15 mouse cellular contexts compared by ENCODE assay signal in the genomic region with DNA sequence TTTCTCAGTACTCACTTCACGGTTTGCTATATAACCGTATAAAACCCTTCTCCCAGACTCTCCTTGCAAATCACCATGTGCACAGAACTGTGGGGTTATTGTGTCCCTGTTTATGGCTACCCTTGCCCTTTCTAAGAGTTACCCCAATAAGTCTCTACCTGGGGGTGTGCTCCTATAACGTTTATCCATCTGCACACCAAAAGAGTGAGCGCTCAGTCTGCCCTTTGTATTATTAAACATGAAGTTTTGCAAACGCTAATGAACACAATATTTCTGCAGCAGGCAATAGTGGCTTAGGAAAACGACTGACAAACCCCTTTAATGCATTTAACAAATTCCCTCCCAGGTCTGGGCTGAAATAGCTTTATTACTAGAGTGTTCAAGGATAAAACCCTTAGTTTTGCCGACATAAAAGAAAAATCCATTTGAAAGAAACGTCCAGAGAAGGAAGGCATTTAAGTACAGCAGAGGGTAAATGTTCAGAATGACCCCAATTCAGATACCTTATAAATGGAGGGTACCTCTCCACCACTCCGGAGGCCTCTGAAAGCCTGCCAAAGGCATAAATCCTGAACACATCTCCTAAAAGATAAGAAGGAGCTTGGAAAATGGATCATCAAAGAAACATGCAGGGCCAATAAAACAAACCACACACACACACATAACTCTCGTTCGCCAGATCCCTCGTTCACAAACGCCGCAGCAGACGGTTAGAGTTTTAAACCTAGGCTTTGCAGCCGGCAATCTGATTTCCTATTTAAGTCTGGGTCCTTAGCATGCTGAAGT. TPM values are rescaled to one million over a fixed set of nuclear protein-coding genes. Genes with fewer than 3 reads are reported as not detected.
DNase-seq lines count a peak whose midpoint lies in the region; ATAC-seq and TF ChIP-seq lines count a peak whose summit lies in the region.
"Had no signal": no experiment of that assay in that cellular context is flagged by ENCODE, and none has a peak within 500 bp of the region (broad histone marks: within the 10 kb centered on the region; RNA-seq: fewer than 3 reads in every experiment).

No protein-coding gene starts in this region.

- no peak for DNase-seq in forebrain, embryonic 10.5 days (ENCODE audit: extremely low spot score, low spot score)
- DNase-seq in lung, embryonic 14.5 days, result peak; percentile 50
- no peak for DNase-seq in lung, adult 18-20 months
- no peak for DNase-seq in ovary, postnatal 14 days (ENCODE audit: low spot score)
- no peak for DNase-seq in right cerebral cortex, postnatal 36 days (ENCODE audit: low spot score in 2 of 2)
- DNase-seq: B cell, adult 2 months; cerebellum, adult 9-11 months; gastrocnemius, postnatal 36 days; heart, postnatal 36 days; left cerebral cortex, postnatal 4 days; thymus, postnatal 4 days had no signal

- peaks cover 71% of the 10 kb centered on the region for H3K36me3 ChIP-seq in forebrain, embryonic 10.5 days (replicated peaks)
- H3K36me3 ChIP-seq in forebrain, embryonic 16.5 days (ENCODE audit: control insufficient read depth, insufficient read depth), result no peaks in the 10 kb centered on the region
- peaks cover 1% of the 10 kb centered on the region; the same call in 1 of the 2 replicates for H3K36me3 ChIP-seq in lung, embryonic 14.5 days (ENCODE audit: insufficient read depth)
- 0 out of 2 replicates have a peak, but pooled peaks cover 2% of the 10 kb centered on the region for H3K36me3 ChIP-seq in intestine, embryonic 16.5 days (ENCODE audit: control insufficient read depth, insufficient read depth, low read length)
- no peaks in the 10 kb centered on the region for H3K36me3 ChIP-seq in stomach, embryonic 15.5 days

- H3K9me3 ChIP-seq in forebrain, embryonic 10.5 days, result no peaks in the 10 kb centered on the region
- H3K9me3 ChIP-seq in forebrain, embryonic 16.5 days (ENCODE audit: control insufficient read depth, low read length), result no peaks in the 10 kb centered on the region
- H3K9me3 ChIP-seq in lung, embryonic 14.5 days (ENCODE audit: low read depth, low read length), result no peaks in the 10 kb centered on the region
- no peaks in the 10 kb centered on the region for H3K9me3 ChIP-seq in intestine, embryonic 16.5 days (ENCODE audit: control insufficient read depth, low read length)
- no peaks in the 10 kb centered on the region for H3K9me3 ChIP-seq in stomach, embryonic 15.5 days

- no peak overlapping the region for H3K4me2 ChIP-seq in forebrain, embryonic 16.5 days (ENCODE audit: low read length)
- H3K4me2 ChIP-seq in lung, embryonic 14.5 days, result no peak overlapping the region
- no peak overlapping the region for H3K4me2 ChIP-seq in intestine, embryonic 16.5 days (ENCODE audit: low read depth, low read length)
- H3K4me2 ChIP-seq in stomach, embryonic 15.5 days, result no peak overlapping the region

- no peak for ATAC-seq in forebrain, embryonic 16.5 days
- ATAC-seq in lung, embryonic 14.5 days (ENCODE audit: insufficient read depth), result no peak
- ATAC-seq in intestine, embryonic 16.5 days, result no peak; the same call in 1 of the 2 replicates
- ATAC-seq in stomach, embryonic 15.5 days (ENCODE audit: insufficient read depth, low FRiP score, low read depth), result no peak

- peak overlapping the region; percentile 35; the same call in 1 of the 2 replicates for H3K4me3 ChIP-seq in forebrain, embryonic 10.5 days
- no peak overlapping the region for H3K4me3 ChIP-seq in forebrain, embryonic 16.5 days (replicated peaks; ENCODE audit: low read length)
- H3K4me3 ChIP-seq in lung, embryonic 14.5 days (ENCODE audit: low read depth, low read length), result no peak overlapping the region
- no peak overlapping the region for H3K4me3 ChIP-seq in intestine, embryonic 16.5 days (ENCODE audit: low read length)
- no peak overlapping the region for H3K4me3 ChIP-seq in stomach, embryonic 15.5 days (replicated peaks)

- TF ChIP-seq CTCF in lung, embryonic 14.5 days (IDR thresholded peaks at IDR 0.05; ENCODE audit: low read depth), result no peak

- H3K4me1 ChIP-seq in forebrain, embryonic 10.5 days, result peaks cover 99% of the 10 kb centered on the region
- H3K4me1 ChIP-seq in forebrain, embryonic 16.5 days (replicated peaks; ENCODE audit: control insufficient read depth, insufficient read depth, low read length), result peaks cover 30% of the 10 kb centered on the region
- H3K4me1 ChIP-seq in lung, embryonic 14.5 days (ENCODE audit: insufficient read depth), result peaks cover 51% of the 10 kb centered on the region
- H3K4me1 ChIP-seq in intestine, embryonic 16.5 days (ENCODE audit: control insufficient read depth, insufficient read depth, low read length), result peaks cover 68% of the 10 kb centered on the region
- H3K4me1 ChIP-seq in stomach, embryonic 15.5 days, result peaks cover 38% of the 10 kb centered on the region

- 56% methylated on average over 16 of the region's 16 CpGs for WGBS in forebrain, embryonic 10.5 days
- WGBS in forebrain, embryonic 16.5 days, result 31% methylated on average over 16 of the region's 16 CpGs
- 29% methylated on average over 16 of the region's 16 CpGs for WGBS in lung, embryonic 14.5 days
- 27% methylated on average over 16 of the region's 16 CpGs for WGBS in intestine, embryonic 16.5 days
- WGBS in stomach, embryonic 15.5 days, result 28% methylated on average over 16 of the region's 16 CpGs

- no peaks in the 10 kb centered on the region for H3K27me3 ChIP-seq in forebrain, embryonic 10.5 days (ENCODE audit: poor library complexity, severe bottlenecking)
- peaks cover 21% of the 10 kb centered on the region for H3K27me3 ChIP-seq in forebrain, embryonic 16.5 days (replicated peaks; ENCODE audit: control insufficient read depth, insufficient read depth, low read length)
- H3K27me3 ChIP-seq in lung, embryonic 14.5 days (ENCODE audit: insufficient read depth, low read length), result no peaks in the 10 kb centered on the region
- no peaks in the 10 kb centered on the region for H3K27me3 ChIP-seq in intestine, embryonic 16.5 days (replicated peaks; ENCODE audit: control insufficient read depth, insufficient read depth, low read length)
- no peaks in the 10 kb centered on the region for H3K27me3 ChIP-seq in stomach, embryonic 15.5 days (replicated peaks)

- peak overlapping the region; percentile 92 for H3K27ac ChIP-seq in forebrain, embryonic 10.5 days
- no peak overlapping the region for H3K27ac ChIP-seq in forebrain, embryonic 16.5 days (ENCODE audit: low read length)
- H3K27ac ChIP-seq in lung, embryonic 14.5 days (ENCODE audit: low read depth), result peak overlapping the region; percentile 90
- peak overlapping the region; percentile 55 for H3K27ac ChIP-seq in intestine, embryonic 16.5 days (ENCODE audit: low read length)
- peak overlapping the region; percentile 71; the same call in 1 of the 2 replicates for H3K27ac ChIP-seq in stomach, embryonic 15.5 days

- no peak overlapping the region for H3K9ac ChIP-seq in forebrain, embryonic 16.5 days (replicated peaks; ENCODE audit: low read depth, low read length)
- no peak overlapping the region for H3K9ac ChIP-seq in lung, embryonic 14.5 days
- no peak overlapping the region; the same call in 1 of the 2 replicates for H3K9ac ChIP-seq in intestine, embryonic 16.5 days (ENCODE audit: low read depth, low read length)
- no peak overlapping the region for H3K9ac ChIP-seq in stomach, embryonic 15.5 days

RNA-seq across cellular contexts. Expression of a gene that starts 57.3 kb away (rescaled TPM):
- 115 and 117 TPM in 2 replicates for polyA plus RNA-seq in forebrain, embryonic 10.5 days (2016; fragmentation: Nextera tagmentation; extraction: Ambion mirVana)
- polyA plus RNA-seq in forebrain, embryonic 16.5 days (2015; fragmentation: Nextera tagmentation; extraction: Ambion mirVana), result 0.68 and 0.71 TPM in 2 replicates
- polyA plus RNA-seq in lung, embryonic 14.5 days (2014; fragmentation: Nextera tagmentation; extraction: Ambion mirVana), result 13.8 and 13.9 TPM in 2 replicates
- 18.6 and 21.1 TPM in 2 replicates for polyA plus RNA-seq in intestine, embryonic 16.5 days (2015; fragmentation: Nextera tagmentation; extraction: Ambion mirVana)
- 29.3 TPM in 2 replicates for polyA plus RNA-seq in stomach, embryonic 15.5 days (2015; fragmentation: Nextera tagmentation; extraction: Ambion mirVana)
- polyA plus RNA-seq: spleen, adult 2 months had no signal
